Mouse (Mus musculus): Measurements from ENCODE around the gene Gkap1. TPM values are rescaled to one million over a fixed set of nuclear protein-coding genes. Genes with fewer than 3 reads are reported as not detected.

The Gkap1 gene
- polyA plus RNA-seq, 1 experiment from 2014 or later: 32.1 TPM

DNA sequence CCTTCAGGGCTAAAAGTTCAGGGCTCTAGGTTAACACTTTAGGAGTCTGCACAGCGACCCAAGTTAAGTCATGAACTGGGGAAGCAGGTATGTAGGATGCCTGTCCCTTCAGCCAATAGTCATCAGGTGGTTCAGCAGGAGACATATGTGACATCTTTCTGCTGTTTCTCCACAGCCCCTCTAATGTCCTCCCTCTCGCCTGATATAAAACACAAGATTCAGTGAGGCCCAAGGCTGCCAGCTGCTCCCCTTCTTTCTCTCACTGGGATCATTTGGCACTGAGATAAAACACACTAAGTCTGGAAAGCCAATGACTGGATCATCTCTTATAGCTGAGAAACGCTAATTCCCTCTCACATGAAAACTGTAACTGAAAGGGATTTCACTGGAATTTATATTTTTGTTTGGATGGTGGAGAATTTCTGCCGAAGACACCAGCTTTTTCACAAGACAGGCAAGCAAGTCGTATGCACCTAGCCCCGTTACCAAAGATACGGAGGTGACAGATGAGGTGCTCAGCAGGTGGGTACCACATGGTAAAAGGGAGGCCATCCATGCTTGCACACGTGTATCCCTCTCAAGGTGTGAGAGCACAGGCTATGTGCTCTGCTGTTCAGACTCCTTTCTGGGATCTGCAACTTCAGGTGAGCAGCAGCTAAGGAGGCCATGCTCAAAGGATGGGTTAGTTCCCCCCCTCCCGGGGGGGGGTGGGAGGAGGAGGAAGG, 27.1 kb upstream of the Gkap1 start:
- Histone ChIP-seq H3K4me2 (ENCODE audit: low read length) (no peak overlapping the region), H3K9ac (ENCODE audit: low read length) (no peak overlapping the region), H3K9me3 (ENCODE audit: control insufficient read depth, low read length) (no peaks in the 10 kb centered on the region), H3K4me3 (ENCODE audit: control insufficient read depth in 1 of 2, insufficient read depth in 1 of 2, low read depth in 1 of 2, low read length in 2 of 2) (no peak overlapping the region), H3K4me1 (ENCODE audit: control insufficient read depth in 2 of 2, insufficient read depth in 2 of 2, low read length in 2 of 2) (no peaks in the 10 kb centered on the region), H3K36me3 (ENCODE audit: control insufficient read depth, insufficient read depth, low read length) (no peaks in the 10 kb centered on the region), H3K27me3 (ENCODE audit: control insufficient read depth, insufficient read depth, low read length) (no peaks in the 10 kb centered on the region), H3K27ac (replicated peaks in 1 of 2; ENCODE audit: control insufficient read depth in 1 of 2, insufficient read depth in 1 of 2, low read depth in 2 of 2, low read length in 2 of 2) (no peak overlapping the region)
- ATAC-seq (ENCODE audit: insufficient number of reproducible peaks, insufficient read depth, low FRiP score, low read depth): no peak
- 73% methylated on average over 9 of the region's 9 CpGs for WGBS

DNA sequence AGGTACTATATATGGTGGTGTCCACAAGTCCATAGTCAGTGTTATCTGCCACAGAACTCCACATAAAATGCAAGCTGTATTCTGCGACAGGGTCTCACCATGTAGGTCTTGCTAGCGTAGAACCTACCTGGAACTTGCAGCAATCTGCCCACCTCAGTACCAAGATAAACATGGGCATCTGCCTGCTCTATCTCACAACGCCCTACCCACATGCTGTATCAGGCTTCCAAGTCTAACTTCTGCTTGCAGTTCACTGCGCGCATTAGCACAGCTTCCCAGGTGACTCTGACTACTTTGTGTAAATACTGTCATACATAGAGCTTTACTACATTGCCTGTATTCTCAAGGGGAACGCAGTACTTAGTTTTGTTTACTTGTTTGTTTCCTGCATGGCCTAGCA, 26.5 kb upstream of the Gkap1 start:
- whole genome bisulfite sequencing: 92% methylated on average over 6 of the region's 6 CpGs
- Histone ChIP-seq H3K4me1 (ENCODE audit: control insufficient read depth in 2 of 2, insufficient read depth in 2 of 2, low read length in 2 of 2) (no peaks in the 10 kb centered on the region), H3K36me3 (ENCODE audit: control insufficient read depth, insufficient read depth, low read length) (no peaks in the 10 kb centered on the region), H3K9me3 (ENCODE audit: control insufficient read depth, low read length) (no peaks in the 10 kb centered on the region), H3K9ac (ENCODE audit: low read length) (no peak overlapping the region), H3K27ac (replicated peaks in 1 of 2; ENCODE audit: control insufficient read depth in 1 of 2, insufficient read depth in 1 of 2, low read depth in 2 of 2, low read length in 2 of 2) (no peak overlapping the region), H3K4me3 (ENCODE audit: control insufficient read depth in 1 of 2, insufficient read depth in 1 of 2, low read depth in 1 of 2, low read length in 2 of 2) (no peak overlapping the region), H3K4me2 (ENCODE audit: low read length) (no peak overlapping the region), H3K27me3 (ENCODE audit: control insufficient read depth, insufficient read depth, low read length) (no peaks in the 10 kb centered on the region)
- ATAC-seq (ENCODE audit: insufficient number of reproducible peaks, insufficient read depth, low FRiP score, low read depth): no peak

DNA sequence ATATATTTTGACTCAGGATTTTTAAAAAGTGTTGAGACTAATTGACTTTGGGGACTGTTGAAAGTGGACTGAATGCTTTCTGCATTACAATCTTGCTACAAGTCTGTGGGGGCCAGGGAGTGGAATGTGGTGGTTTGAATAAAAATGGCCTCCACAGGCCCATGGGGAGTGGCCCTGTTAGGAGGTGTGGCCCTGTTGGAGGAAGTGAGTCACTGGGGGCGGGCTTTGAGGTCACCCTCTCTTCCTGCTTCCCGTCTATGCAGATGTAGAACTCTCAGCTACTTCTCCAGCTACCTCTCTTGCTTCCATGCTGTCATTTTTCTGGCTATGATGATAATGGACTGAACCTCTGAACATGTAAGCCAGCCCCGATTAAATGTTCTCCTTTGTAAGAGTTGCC, 23.3 kb upstream of the Gkap1 start:
- Histone ChIP-seq H3K4me1 (ENCODE audit: control insufficient read depth in 2 of 2, insufficient read depth in 2 of 2, low read length in 2 of 2) (no peaks in the 10 kb centered on the region), H3K4me3 (ENCODE audit: control insufficient read depth in 1 of 2, insufficient read depth in 1 of 2, low read depth in 1 of 2, low read length in 2 of 2) (no peak overlapping the region), H3K9ac (ENCODE audit: low read length) (no peak overlapping the region), H3K27me3 (ENCODE audit: control insufficient read depth, insufficient read depth, low read length) (no peaks in the 10 kb centered on the region), H3K4me2 (ENCODE audit: low read length) (no peak overlapping the region), H3K27ac (replicated peaks in 1 of 2; ENCODE audit: control insufficient read depth in 1 of 2, insufficient read depth in 1 of 2, low read depth in 2 of 2, low read length in 2 of 2) (no peak overlapping the region), H3K9me3 (ENCODE audit: control insufficient read depth, low read length) (no peaks in the 10 kb centered on the region), H3K36me3 (ENCODE audit: control insufficient read depth, insufficient read depth, low read length) (no peaks in the 10 kb centered on the region)
- 75% methylated on average over 3 of the region's 3 CpGs for WGBS
- ATAC-seq (ENCODE audit: insufficient number of reproducible peaks, insufficient read depth, low FRiP score, low read depth): no peak

DNA sequence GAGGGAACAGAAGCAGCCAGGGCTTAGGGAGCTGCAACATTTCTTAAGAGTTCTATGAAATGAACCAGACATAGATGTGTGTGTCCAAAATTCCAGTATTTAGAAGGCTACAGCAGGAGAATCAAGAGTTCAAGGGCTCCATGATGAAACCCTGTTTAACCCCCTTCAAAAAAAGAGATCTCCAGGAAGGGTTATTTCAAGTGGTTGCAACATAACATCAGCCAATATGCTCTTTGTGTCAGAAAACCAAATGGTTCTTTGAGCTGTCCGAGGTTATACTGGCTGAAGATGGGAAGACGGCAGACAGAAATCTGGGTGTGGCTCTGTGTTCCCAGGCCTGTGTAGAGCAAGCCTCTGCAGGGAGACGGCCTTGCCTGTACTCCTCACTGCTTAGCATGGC, 20.1 kb upstream of the Gkap1 start:
- Histone ChIP-seq H3K4me3 (ENCODE audit: control insufficient read depth in 1 of 2, insufficient read depth in 1 of 2, low read depth in 1 of 2, low read length in 2 of 2) (no peak overlapping the region), H3K36me3 (ENCODE audit: control insufficient read depth, insufficient read depth, low read length) (no peaks in the 10 kb centered on the region), H3K9me3 (ENCODE audit: control insufficient read depth, low read length) (no peaks in the 10 kb centered on the region), H3K27ac (replicated peaks in 1 of 2; ENCODE audit: control insufficient read depth in 1 of 2, insufficient read depth in 1 of 2, low read depth in 2 of 2, low read length in 2 of 2) (no peak overlapping the region), H3K4me1 (ENCODE audit: control insufficient read depth in 2 of 2, insufficient read depth in 2 of 2, low read length in 2 of 2) (no peaks in the 10 kb centered on the region), H3K9ac (ENCODE audit: low read length) (no peak overlapping the region), H3K4me2 (ENCODE audit: low read length) (no peak overlapping the region), H3K27me3 (ENCODE audit: control insufficient read depth, insufficient read depth, low read length) (no peaks in the 10 kb centered on the region)
- 71% methylated on average over 3 of the region's 3 CpGs for WGBS
- ATAC-seq (ENCODE audit: insufficient number of reproducible peaks, insufficient read depth, low FRiP score, low read depth): no peak

DNA sequence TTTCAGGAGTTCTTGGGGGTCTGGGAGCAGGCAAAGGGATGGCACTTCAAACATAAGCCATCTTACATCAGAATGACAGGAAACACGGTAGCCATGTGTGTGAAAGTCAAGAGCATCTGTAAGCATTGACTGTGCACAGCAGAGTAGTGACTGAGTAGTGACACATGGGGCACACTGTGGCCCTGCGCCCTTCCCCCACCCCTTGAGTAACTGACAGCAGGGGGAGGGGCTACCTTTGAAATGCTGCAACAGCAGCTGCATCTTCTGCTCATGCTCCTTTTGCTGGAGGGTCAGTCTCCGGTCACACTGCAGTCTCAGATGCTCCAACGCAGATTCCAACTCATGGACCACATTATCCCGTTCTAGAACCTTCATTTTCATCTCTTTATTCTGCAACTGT, 17.3 kb upstream of the Gkap1 start:
- H3K27me3 ChIP-seq (ENCODE audit: control insufficient read depth, insufficient read depth, low read length): no peaks in the 10 kb centered on the region
- 24% methylated on average over 5 of the region's 5 CpGs for WGBS
- no peak overlapping the region for H3K27ac ChIP-seq (replicated peaks in 1 of 2; ENCODE audit: control insufficient read depth in 1 of 2, insufficient read depth in 1 of 2, low read depth in 2 of 2, low read length in 2 of 2)
- H3K4me3 ChIP-seq (ENCODE audit: control insufficient read depth in 1 of 2, insufficient read depth in 1 of 2, low read depth in 1 of 2, low read length in 2 of 2): no peak overlapping the region
- no peak for ATAC-seq (ENCODE audit: insufficient number of reproducible peaks, insufficient read depth, low FRiP score, low read depth)
- H3K4me2 ChIP-seq (ENCODE audit: low read length): no peak overlapping the region
- no peaks in the 10 kb centered on the region for H3K9me3 ChIP-seq (ENCODE audit: control insufficient read depth, low read length)
- H3K36me3 ChIP-seq (ENCODE audit: control insufficient read depth, insufficient read depth, low read length): no peaks in the 10 kb centered on the region
- no peak overlapping the region for H3K9ac ChIP-seq (ENCODE audit: low read length)
- H3K4me1 ChIP-seq (ENCODE audit: control insufficient read depth in 2 of 2, insufficient read depth in 2 of 2, low read length in 2 of 2): no peaks in the 10 kb centered on the region

DNA sequence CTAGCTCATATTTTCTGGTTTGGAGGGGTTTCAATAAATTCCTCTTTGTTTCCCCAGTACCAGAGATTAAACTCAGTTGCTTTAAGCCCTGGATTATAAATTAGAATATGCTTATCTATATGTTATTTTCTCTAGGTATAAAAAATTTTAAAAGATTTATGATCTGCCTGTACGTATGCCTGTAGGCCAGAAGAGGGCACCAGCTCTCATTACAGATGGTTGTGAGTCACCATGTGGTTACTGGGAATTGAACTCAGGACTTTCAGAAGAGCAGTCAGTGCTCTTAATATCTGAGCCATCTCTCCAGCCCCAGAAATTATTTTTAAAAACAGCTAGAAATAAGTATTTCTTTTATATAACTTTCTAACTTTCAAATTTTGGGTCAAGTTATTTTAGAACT, 13.8 kb upstream of the Gkap1 start:
- ATAC-seq (ENCODE audit: insufficient number of reproducible peaks, insufficient read depth, low FRiP score, low read depth): no peak
- Histone ChIP-seq H3K36me3 (ENCODE audit: control insufficient read depth, insufficient read depth, low read length) (no peaks in the 10 kb centered on the region), H3K4me2 (ENCODE audit: low read length) (no peak overlapping the region), H3K4me1 (ENCODE audit: control insufficient read depth in 2 of 2, insufficient read depth in 2 of 2, low read length in 2 of 2) (no peaks in the 10 kb centered on the region), H3K27ac (replicated peaks in 1 of 2; ENCODE audit: control insufficient read depth in 1 of 2, insufficient read depth in 1 of 2, low read depth in 2 of 2, low read length in 2 of 2) (no peak overlapping the region), H3K27me3 (ENCODE audit: control insufficient read depth, insufficient read depth, low read length) (no peaks in the 10 kb centered on the region), H3K4me3 (ENCODE audit: control insufficient read depth in 1 of 2, insufficient read depth in 1 of 2, low read depth in 1 of 2, low read length in 2 of 2) (no peak overlapping the region), H3K9me3 (ENCODE audit: control insufficient read depth, low read length) (no peaks in the 10 kb centered on the region), H3K9ac (ENCODE audit: low read length) (no peak overlapping the region)
- WGBS: 70% methylated on average over 1 of the region's 1 CpGs

DNA sequence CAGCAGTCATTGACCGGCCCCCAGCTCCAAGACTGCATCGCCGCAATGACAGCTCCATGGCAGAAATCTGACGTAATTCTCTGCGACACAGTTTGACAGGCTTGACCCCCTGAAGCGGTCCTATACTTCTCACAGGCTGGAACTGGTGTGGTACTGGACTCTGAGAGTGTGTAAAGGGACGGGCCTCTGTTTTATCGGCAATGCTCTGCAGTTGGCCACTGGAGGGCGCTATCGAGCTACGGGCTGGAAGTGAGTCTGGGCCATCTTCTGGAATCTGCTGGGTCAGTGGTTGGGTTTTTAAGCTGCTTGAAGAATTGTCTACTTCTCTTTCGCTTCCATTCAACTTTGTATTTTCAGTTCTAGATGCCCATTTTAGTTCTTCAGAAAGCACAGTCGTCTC, 12.3 kb upstream of the Gkap1 start:
- no peaks in the 10 kb centered on the region for H3K36me3 ChIP-seq (ENCODE audit: control insufficient read depth, insufficient read depth, low read length)
- WGBS: 12% methylated on average over 13 of the region's 13 CpGs
- H3K9me3 ChIP-seq (ENCODE audit: control insufficient read depth, low read length): no peaks in the 10 kb centered on the region
- no peak overlapping the region for H3K9ac ChIP-seq (ENCODE audit: low read length)
- no peak overlapping the region for H3K4me3 ChIP-seq (ENCODE audit: control insufficient read depth in 1 of 2, insufficient read depth in 1 of 2, low read depth in 1 of 2, low read length in 2 of 2)
- no peaks in the 10 kb centered on the region for H3K27me3 ChIP-seq (ENCODE audit: control insufficient read depth, insufficient read depth, low read length)
- H3K27ac ChIP-seq (replicated peaks in 1 of 2; ENCODE audit: control insufficient read depth in 1 of 2, insufficient read depth in 1 of 2, low read depth in 2 of 2, low read length in 2 of 2): no peak overlapping the region
- H3K4me1 ChIP-seq (ENCODE audit: control insufficient read depth in 2 of 2, insufficient read depth in 2 of 2, low read length in 2 of 2): no peaks in the 10 kb centered on the region
- ATAC-seq (ENCODE audit: insufficient number of reproducible peaks, insufficient read depth, low FRiP score, low read depth): no peak
- no peak overlapping the region for H3K4me2 ChIP-seq (ENCODE audit: low read length)

DNA sequence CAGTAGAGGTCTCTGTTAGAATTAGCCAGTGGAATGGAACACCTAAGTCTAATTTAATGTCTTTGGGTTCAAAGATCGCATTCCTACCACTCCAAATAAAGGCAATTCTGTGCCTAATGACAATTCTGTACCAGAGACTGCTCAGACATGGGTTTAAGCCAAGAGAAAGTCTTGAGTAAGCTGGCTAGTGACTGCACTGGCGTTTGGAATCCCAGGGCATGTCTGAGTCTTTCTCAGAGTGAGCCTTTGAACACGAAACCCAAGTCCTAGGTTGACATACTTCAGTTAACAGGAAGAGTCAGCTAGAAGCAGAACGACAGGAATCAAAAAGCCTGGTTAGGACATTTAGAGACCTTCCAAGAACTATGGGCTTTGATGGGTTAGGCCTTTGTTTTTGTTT, 8.0 kb upstream of the Gkap1 start:
- no peaks in the 10 kb centered on the region for H3K27me3 ChIP-seq (ENCODE audit: control insufficient read depth, insufficient read depth, low read length)
- H3K36me3 ChIP-seq (ENCODE audit: control insufficient read depth, insufficient read depth, low read length): no peaks in the 10 kb centered on the region
- H3K27ac ChIP-seq (replicated peaks in 1 of 2; ENCODE audit: control insufficient read depth in 1 of 2, insufficient read depth in 1 of 2, low read depth in 2 of 2, low read length in 2 of 2): no peak overlapping the region
- H3K9me3 ChIP-seq (ENCODE audit: control insufficient read depth, low read length): no peaks in the 10 kb centered on the region
- no peak overlapping the region for H3K9ac ChIP-seq (ENCODE audit: low read length)
- ATAC-seq (ENCODE audit: insufficient number of reproducible peaks, insufficient read depth, low FRiP score, low read depth): no peak
- no peaks in the 10 kb centered on the region for H3K4me1 ChIP-seq (ENCODE audit: control insufficient read depth in 2 of 2, insufficient read depth in 2 of 2, low read length in 2 of 2)
- 66% methylated on average over 4 of the region's 4 CpGs for WGBS
- no peak overlapping the region for H3K4me2 ChIP-seq (ENCODE audit: low read length)
- no peak overlapping the region for H3K4me3 ChIP-seq (ENCODE audit: control insufficient read depth in 1 of 2, insufficient read depth in 1 of 2, low read depth in 1 of 2, low read length in 2 of 2)
